Mouse (Mus musculus) heart, embryonic 13.5 days (tissue): ENCODE measurements around the gene Nradd. TPM values are rescaled to one million over a fixed set of nuclear protein-coding genes. Genes with fewer than 3 reads are reported as not detected.

ENCODE experiments used
- ATAC-seq: fragments of 200-750 bp; cut with Nextera tagmentation; 2 replicates; pipeline ENCODE4 v1.8.0; 2017; ENCODE audit warnings: moderate TSS enrichment; ENCODE audit not compliant: insufficient number of reproducible peaks, low FRiP score, low TSS enrichment; ENCODE audit errors: extremely low read depth
- H3K27ac ChIP-seq: fragments of 300-500 bp; sonication (generic); replicated peaks from 2 replicates; pipeline ENCODE4 v1.5.1; 2015; ENCODE audit warnings: moderate library complexity, mild to moderate bottlenecking, inconsistent platforms
- H3K27me3 ChIP-seq: fragments of 300-500 bp; sonication (generic); replicated peaks from 2 replicates; pipeline ENCODE4 v1.6.1; 2015; ENCODE audit warnings: mild to moderate bottlenecking, inconsistent platforms
- H3K36me3 ChIP-seq: fragments of 300-500 bp; sonication (generic); 2 replicates; pipeline ENCODE4 v1.6.1; 2015; ENCODE audit warnings: mild to moderate bottlenecking, inconsistent platforms
- H3K4me1 ChIP-seq: fragments of 300-500 bp; sonication (generic); 2 replicates; pipeline ENCODE4 v1.6.1; 2015; ENCODE audit warnings: inconsistent platforms
- H3K4me2 ChIP-seq: fragments of 300-500 bp; sonication (generic); 2 replicates; pipeline ENCODE4 v1.6.1; 2015; ENCODE audit warnings: inconsistent platforms, mild to moderate bottlenecking, moderate library complexity
- H3K4me3 ChIP-seq: fragments of 300-500 bp; sonication (generic); 2 replicates; pipeline ENCODE4 v1.5.1; 2015; ENCODE audit warnings: moderate library complexity, mild to moderate bottlenecking, inconsistent platforms
- H3K9ac ChIP-seq: fragments of 300-500 bp; sonication (generic); 2 replicates; pipeline ENCODE4 v1.6.1; 2015; ENCODE audit warnings: inconsistent platforms, mild to moderate bottlenecking, moderate library complexity
- H3K9me3 ChIP-seq: fragments of 300-500 bp; sonication (generic); 2 replicates; pipeline ENCODE4 v1.6.1; 2016; ENCODE audit warnings: inconsistent platforms
- WGBS: fragments of 180-500 bp; shearing (Covaris S2); methylation state at CpG from one replicate; pipeline ENCODE4 v1.1.7; 2015; ENCODE audit warnings: mixed read lengths; 5-methylcytosine and 5-hydroxymethylcytosine counted together
- polyA plus RNA-seq: library from polyadenylated mRNA; unstranded; fragments of >200 nt; fragmentation: Nextera tagmentation; extraction: Ambion mirVana; gene quantifications from 2 replicates; pipeline ENCODE4 v1.2.1, GENCODE M21; 2015

Nradd gene
- polyA plus RNA-seq, 1 experiment from 2014 or later, result 23.4 TPM

DNA sequence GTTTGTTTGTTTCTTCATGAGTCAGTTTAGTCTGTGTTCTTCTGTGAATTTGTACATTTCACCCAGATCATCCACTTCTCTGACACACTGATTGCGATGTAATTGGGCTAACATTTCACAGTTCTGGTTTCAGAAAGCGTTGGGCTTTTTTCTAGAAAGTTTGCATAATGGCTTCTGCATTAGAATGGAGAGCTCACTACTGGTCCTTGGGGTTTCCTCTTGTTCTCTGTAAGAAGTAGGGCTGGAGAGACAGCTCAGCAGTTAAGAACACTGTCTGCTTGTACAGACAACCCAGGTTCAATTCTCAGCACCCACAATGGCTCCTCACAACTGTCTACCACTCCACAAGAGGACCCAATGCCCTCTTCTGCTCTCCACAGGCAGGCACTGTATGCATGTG, 36.0 kb upstream of the Nradd start:
- ATAC-seq, result no peak
- H3K9me3 ChIP-seq, result no peaks in the 10 kb centered on the region
- WGBS, result 84% methylated on average over 2 of the region's 2 CpGs
- peaks cover 45% of the 10 kb centered on the region for H3K4me1 ChIP-seq
- H3K4me2 ChIP-seq, result no peak overlapping the region
- no peak overlapping the region for H3K27ac ChIP-seq
- H3K36me3 ChIP-seq, result peaks cover 8% of the 10 kb centered on the region
- no peak overlapping the region for H3K4me3 ChIP-seq
- H3K27me3 ChIP-seq, result no peaks in the 10 kb centered on the region
- H3K9ac ChIP-seq, result no peak overlapping the region

DNA sequence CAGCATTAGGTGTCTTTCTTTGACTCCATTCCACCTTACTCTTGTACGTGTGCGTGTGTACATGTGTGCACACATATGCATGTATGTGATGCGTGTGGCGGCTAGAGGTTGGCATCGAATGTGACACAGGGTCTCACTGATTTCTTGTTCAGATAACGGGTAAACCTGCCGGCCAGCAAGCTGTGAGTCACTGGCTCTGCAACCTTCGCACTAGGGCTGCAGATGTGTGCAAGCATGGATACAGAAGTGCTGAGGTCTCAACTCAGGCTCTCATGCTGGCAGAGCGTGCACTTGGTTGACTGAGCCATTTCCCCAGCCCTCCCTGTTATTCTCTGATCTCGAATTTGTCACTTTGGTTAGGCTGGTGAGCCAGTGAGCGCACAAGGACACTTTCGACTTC, 35.3 kb upstream of the Nradd start:
- 87% methylated on average over 12 of the region's 12 CpGs for WGBS
- Histone ChIP-seq H3K36me3 (peaks cover 8% of the 10 kb centered on the region), H3K27me3 (no peaks in the 10 kb centered on the region), H3K27ac (no peak overlapping the region), H3K4me2 (no peak overlapping the region), H3K9me3 (no peaks in the 10 kb centered on the region), H3K4me3 (no peak overlapping the region), H3K9ac (no peak overlapping the region), H3K4me1 (peaks cover 44% of the 10 kb centered on the region)
- ATAC-seq, result no peak

DNA sequence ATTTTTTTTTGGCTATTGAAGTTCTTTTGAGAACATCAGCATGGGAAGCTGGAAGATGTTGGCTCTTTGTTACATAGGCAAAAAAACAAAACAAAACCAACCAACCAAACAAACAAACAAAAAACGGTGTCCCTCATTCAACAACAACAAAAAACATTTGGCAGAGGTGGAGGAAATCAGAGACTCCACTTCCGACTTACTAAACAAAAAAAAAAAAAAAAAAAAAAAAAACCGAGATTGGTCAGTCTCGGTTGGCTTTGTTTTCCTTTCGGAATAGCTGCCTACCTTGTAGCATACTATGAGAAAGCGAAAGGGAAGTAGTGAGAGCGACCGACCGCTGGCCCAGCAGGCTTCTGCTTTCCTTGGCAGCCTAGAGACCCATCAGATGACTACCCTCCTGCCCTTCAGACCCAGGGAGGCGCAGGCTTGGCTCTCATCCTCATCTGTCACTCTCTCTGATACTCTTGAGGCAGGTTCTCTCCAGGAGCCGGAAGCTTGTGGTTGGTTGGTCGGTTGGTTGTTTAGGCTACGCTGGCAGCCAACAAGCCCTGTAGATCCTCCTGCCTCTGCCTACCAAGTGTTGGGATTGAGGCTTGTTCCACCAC, 33.3 kb upstream of the Nradd start:
- H3K4me1 ChIP-seq, result peaks cover 51% of the 10 kb centered on the region
- ATAC-seq, result no peak
- peaks cover 8% of the 10 kb centered on the region for H3K36me3 ChIP-seq
- H3K27ac ChIP-seq, result peak overlapping the region; percentile 93
- peaks cover 5% of the 10 kb centered on the region; the same call in 1 of the 2 replicates for H3K27me3 ChIP-seq
- peak overlapping the region; percentile 86 for H3K4me2 ChIP-seq
- H3K4me3 ChIP-seq, result peak overlapping the region; percentile 81
- H3K9me3 ChIP-seq, result no peaks in the 10 kb centered on the region
- H3K9ac ChIP-seq, result peak overlapping the region; percentile 93
- WGBS, result 64% methylated on average over 13 of the region's 13 CpGs

DNA sequence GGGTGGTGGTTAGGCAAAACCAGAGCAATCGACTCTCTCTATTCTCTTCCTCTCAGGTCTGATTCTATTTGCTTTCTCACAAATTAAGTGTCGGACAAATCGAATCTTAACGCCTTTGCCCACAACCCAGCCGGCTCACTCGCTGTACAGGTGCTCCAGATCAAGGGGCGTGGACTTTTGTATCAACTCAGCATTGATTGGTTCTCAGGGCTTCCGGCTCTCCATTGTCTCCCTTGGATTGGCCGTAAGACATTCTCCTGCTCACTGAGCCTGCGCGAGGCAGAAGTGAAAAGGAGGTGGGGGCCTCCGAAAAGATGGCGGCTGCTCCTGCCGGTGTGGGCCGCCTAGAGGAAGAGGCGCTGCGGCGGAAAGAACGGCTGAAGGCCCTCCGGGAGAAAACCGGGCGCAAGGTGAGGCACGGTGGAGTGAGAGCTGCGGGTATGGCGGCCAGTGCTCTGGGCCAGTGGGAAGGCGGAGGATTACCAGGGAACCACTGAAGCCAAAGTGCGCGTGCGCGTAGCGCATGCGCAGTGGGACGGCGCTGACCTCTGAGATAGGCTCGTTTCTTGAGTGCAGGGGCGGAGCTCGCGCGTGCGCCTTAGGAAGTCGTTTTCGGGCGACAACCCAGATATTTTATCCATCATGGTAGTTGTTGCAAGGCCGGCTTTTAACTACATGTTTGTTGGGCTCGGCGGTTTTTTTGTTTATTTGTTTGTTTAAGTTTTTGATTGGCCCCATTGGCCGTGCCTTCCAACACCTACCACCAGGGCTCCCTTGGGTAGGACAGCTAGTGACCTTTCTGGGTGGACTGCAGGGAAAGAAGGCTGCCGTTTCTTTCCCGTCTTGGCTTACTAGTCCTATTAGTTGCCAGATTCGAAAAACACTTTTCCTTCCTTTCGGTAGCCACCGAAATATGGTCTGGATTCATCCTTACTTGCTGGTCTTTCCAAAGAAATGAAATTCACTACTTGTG, 32.3 kb upstream of the Nradd start, which contains the start of gene Ccdc12:
TSS of gene Ccdc12 (plus strand) at position 255 of the 973 bp plus-strand sequence.
- peak within 1 kb of the TSS; percentile 93 for H3K9ac ChIP-seq
- ATAC-seq, result peak; percentile 81
- peak within 1 kb of the TSS; percentile 81 for H3K4me3 ChIP-seq
- H3K4me2 ChIP-seq, result peak within 1 kb of the TSS; percentile 86
- peaks cover 16% of the 10 kb centered on the region for H3K27me3 ChIP-seq
- whole genome bisulfite sequencing, result under 1% methylated on average over 52 of the region's 52 CpGs
- H3K36me3 ChIP-seq, result peaks cover 8% of the 10 kb centered on the region
- peaks cover 60% of the 10 kb centered on the region for H3K4me1 ChIP-seq
- H3K9me3 ChIP-seq, result no peaks in the 10 kb centered on the region
- peak within 1 kb of the TSS; percentile 93 for H3K27ac ChIP-seq

DNA sequence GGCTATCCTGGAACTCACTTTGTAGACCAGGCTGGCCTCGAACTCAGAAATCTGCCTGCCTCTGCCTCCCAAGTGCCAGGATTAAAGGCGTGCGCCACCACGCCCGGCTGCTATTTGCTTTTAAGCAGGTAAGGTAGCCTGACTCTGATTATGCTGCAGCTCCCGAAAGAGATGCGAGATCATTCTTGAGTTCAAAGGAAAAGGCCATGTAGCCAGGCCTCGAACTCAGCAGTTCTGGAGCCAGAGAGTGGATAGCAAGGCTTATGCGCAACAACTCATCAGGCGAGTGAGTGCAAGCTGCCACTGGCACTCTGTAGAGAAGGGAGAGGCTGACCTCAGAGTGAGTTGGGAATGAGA, 31.4 kb upstream of the Nradd start:
- Histone ChIP-seq H3K4me1 (peaks cover 53% of the 10 kb centered on the region), H3K27ac (peak overlapping the region; percentile 93), H3K27me3 (peaks cover 22% of the 10 kb centered on the region), H3K9ac (peak overlapping the region; percentile 78), H3K4me2 (peak overlapping the region; percentile 86), H3K36me3 (peaks cover 8% of the 10 kb centered on the region), H3K9me3 (no peaks in the 10 kb centered on the region), H3K4me3 (peak overlapping the region; percentile 81)
- ATAC-seq, result no peak
- WGBS, result 79% methylated on average over 10 of the region's 10 CpGs

DNA sequence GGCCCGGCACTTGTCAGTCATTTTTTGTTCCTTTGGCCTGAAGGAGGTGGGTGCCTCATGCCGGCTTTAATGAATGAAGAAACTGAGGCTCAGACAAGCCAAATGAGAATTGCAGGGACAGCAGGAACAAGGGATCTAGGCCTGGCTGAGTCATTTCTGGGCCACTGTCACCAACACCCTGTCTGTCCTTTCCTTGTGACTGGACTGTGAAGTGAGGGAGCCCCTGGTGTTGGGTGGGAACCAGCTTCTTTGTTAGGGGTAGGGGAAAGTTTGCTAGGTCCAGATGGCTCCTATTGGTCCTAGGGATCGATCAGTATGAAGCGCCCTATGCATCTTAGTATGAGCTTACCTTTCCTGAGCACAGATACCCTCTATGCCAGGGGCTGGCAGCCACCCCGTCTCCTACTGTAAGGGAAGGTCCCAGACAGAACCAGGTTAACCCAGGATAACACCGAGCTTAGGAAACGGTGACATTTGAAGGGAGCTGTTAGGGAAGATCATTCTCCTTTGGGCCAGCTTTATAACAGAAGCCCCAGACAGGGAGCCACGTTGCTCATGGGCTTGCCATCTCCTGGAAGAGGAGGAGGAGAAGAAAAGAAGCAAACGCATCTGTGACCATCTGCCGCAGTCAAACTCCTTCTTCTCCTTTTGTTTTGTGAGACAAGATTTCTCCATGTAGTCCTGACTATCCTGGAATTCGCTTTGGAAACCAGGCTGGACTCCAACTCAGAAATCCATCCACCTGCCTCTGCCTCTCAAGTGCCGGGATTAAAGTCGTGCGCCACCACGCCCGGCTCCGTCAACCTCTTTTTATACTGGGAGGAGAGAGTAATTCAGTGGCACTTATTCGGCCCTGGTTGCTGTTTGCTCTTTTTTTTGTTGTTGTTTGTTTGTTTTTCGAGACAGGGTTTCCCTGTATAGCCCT, 30.7 kb upstream of the Nradd start:
- H3K4me3 ChIP-seq, result peak overlapping the region; percentile 70
- no peak for ATAC-seq

DNA sequence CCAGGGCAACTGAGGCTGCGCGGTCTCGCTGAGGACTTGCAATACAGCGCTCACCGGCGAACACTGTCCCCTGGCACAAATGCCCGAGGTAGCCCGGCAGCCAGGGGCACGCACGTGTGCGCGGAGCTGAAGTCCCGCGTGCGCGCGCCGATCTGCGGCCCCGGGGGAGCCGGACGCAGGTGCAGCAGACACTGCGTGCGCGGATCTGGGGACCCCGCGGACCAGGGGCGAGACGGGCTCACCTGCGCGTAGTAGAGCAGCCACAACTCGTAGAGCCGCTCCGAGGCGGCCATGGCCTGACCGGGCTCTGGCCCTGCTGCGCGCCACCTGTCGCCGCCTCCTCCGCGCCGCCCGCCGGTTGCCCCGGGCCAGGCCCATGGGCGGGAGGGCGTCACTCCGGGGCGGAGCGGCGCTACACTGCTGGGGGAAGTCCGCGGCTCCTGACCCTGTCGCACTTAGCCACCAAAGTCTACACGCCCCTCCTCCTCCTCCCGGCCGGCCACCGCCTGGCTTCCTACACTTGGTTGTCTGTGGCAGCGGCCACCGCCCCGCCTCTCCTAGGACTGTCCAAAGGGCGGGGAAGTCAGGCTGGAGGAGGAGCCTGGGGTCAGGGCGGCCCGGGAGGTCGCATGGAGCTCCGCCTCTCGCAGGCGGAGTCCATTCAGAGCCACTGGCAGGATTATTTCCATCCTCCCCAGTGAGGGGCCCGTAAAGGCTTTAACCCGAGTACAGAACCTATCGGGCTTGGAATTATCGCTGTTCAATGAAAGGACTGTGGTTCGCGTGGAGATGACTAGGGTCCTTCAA, 29.6 kb upstream of the Nradd start, which contains the start of gene Nbeal2:
TSS of gene Nbeal2 (minus strand) at position 507 of the 807 bp plus-strand sequence.
- Histone ChIP-seq H3K4me3 (peak within 1 kb of the TSS; percentile 70), H3K27me3 (peaks cover 26% of the 10 kb centered on the region), H3K27ac (peak within 1 kb of the TSS; percentile 68), H3K9me3 (no peaks in the 10 kb centered on the region), H3K36me3 (no peaks in the 10 kb centered on the region), H3K4me2 (peak within 1 kb of the TSS; percentile 91), H3K4me1 (peaks cover 50% of the 10 kb centered on the region), H3K9ac (peak within 1 kb of the TSS; percentile 83)
- under 1% methylated on average over 67 of the region's 75 CpGs for WGBS
- peak; percentile 87 for ATAC-seq

More for the DNA sequence above, 30.7 kb upstream of the Nradd start:
- 78% methylated on average over 19 of the region's 19 CpGs for WGBS
- Histone ChIP-seq H3K27me3 (peaks cover 26% of the 10 kb centered on the region), H3K9me3 (no peaks in the 10 kb centered on the region), H3K4me2 (peak overlapping the region; percentile 91), H3K4me1 (peaks cover 53% of the 10 kb centered on the region), H3K27ac (peak overlapping the region; percentile 93), H3K9ac (peak overlapping the region; percentile 83), H3K36me3 (peaks cover 8% of the 10 kb centered on the region)

DNA sequence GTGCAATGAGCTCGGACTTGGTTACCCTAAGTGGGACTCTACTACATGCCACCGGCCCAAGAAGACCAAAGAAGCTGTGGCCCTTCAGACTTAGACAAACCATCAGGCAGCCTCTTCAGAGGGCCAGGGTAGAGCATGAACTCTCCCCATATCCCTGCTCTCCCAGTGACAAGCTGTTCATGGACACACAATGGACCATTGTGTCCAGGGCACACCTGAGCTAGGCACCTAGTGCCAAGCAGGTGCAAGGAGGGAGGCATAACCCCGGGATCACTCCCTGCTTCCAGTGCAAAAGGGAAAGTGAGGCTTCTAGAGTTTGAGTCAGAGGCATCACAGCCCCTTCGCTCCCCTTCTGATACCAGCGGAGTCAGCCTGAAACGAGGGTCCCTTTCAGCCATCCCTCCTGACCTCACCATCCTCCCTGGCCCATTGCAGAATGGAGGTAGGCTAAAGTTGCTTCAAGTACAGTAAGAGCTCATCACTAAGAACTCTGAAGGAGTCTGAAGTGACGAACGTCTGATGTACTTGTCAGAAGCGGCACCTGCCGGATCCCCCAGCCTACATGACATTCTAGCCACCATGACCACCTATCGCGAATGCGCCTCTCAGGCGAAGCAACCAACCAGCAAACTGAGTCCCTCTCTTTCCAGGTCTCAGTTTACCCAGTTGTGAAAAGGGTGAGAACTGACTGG, 28.9 kb upstream of the Nradd start:
- H3K4me3 ChIP-seq, result peak overlapping the region; percentile 70
- H3K4me1 ChIP-seq, result peaks cover 48% of the 10 kb centered on the region
- 21% methylated on average over 14 of the region's 14 CpGs for WGBS
- peak overlapping the region; percentile 91 for H3K4me2 ChIP-seq
- no peaks in the 10 kb centered on the region for H3K36me3 ChIP-seq
- no peaks in the 10 kb centered on the region for H3K9me3 ChIP-seq
- no peak overlapping the region for H3K27ac ChIP-seq
- ATAC-seq, result no peak
- H3K9ac ChIP-seq, result peak overlapping the region; percentile 83
- H3K27me3 ChIP-seq, result peaks cover 26% of the 10 kb centered on the region

DNA sequence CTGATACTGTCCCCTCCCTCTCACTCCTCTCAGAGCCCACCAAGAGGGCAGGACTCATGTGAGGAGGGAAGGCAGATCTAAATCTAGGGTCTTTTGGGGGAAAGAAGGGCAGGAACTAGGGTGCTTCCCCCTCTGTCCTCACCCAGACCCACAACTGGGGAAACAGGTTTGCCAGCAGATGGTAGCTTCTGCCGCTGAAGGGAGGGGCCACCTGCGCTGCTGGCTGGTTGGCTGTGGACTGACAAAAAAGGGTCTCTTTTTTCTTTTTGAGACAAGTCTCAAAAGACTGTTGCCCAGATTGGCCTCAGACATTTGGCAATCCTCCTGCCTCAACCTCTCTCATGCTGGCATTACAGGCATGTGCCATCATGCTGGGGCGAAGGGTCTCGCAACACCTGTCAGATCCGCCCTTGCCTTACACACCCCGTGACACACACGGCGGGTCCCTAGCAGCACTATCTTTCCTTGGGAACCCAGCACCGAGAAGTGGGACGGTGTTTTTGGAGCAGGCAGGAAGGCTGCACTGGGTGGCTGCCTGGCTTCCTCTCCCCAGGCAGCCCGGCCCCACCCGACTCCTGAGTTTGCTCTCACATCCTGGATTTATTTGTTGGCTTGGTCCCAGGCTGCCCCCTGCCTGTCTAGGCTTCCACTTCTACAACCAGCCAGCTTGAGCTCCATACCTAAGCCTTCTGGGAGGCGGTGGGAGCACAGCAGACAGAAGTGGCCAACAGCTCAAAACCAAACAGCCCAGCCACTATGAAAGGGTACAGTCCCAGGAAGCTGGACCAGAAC, 27.9 kb upstream of the Nradd start:
- H3K4me1 ChIP-seq, result peaks cover 38% of the 10 kb centered on the region
- 25% methylated on average over 13 of the region's 13 CpGs for WGBS
- no peak overlapping the region; the same call in none of the 2 replicates for H3K27ac ChIP-seq
- peaks cover 26% of the 10 kb centered on the region for H3K27me3 ChIP-seq
- peak overlapping the region; percentile 70 for H3K4me3 ChIP-seq
- H3K4me2 ChIP-seq, result peak overlapping the region; percentile 91
- ATAC-seq, result no peak
- no peaks in the 10 kb centered on the region for H3K36me3 ChIP-seq
- H3K9ac ChIP-seq, result peak overlapping the region; percentile 83
- no peaks in the 10 kb centered on the region for H3K9me3 ChIP-seq
